Mouse (Mus musculus): ENCODE results near the gene Hadha.

- TF ChIP-seq E2F4 (IDR thresholded peaks at IDR 0.05; ENCODE audit: insufficient read depth) (no peak), USF1 (IDR thresholded peaks at IDR 0.05; ENCODE audit: low read depth) (no peak)
These were observed 35.8 kb downstream of the Hadha start for GRCm38 (mm10) chr5:30119163-30119562.

Measured in myocyte (in vitro differentiated cells).